Mouse (Mus musculus) heart, postnatal 0 days (tissue): ENCODE measurements around the gene Extl1.

Experiments
- CTCF ChIP-seq: IDR thresholded peaks from 2 replicates; pipeline ENCODE4 v1.5.1; 2016; ENCODE audit warnings: antibody characterized with exemption, control low read depth, low read depth
- EP300 ChIP-seq: IDR thresholded peaks from 2 replicates; pipeline ENCODE4 v1.6.1; 2016; ENCODE audit warnings: antibody characterized with exemption, low read depth

GRCm38 (mm10) chr4:134348545-134348944 lies 35.1 kb downstream of the Extl1 start:
- TF ChIP-seq CTCF, result no peak
- TF ChIP-seq EP300, result no peak
